Mouse (Mus musculus) G1E-ER4 (cell line): ENCODE measurements around the gene Aspscr1. TPM values are rescaled to one million over a fixed set of nuclear protein-coding genes. Genes with fewer than 3 reads are reported as not detected.

Experiments used
- GATA1 ChIP-seq: IDR thresholded peaks from one replicate; pipeline ENCODE4 v1.8.0; 2012; ENCODE audit warnings: low read length, inconsistent platforms
- polyA plus RNA-seq: library from polyadenylated mRNA; stranded (reverse); fragments of >175 nt; gene quantifications from 2 replicates; pipeline ENCODE4 v1.2.3, GENCODE M21; 2012

The Aspscr1 gene
- polyA plus RNA-seq, 1 experiment = 275 TPM

DNA sequence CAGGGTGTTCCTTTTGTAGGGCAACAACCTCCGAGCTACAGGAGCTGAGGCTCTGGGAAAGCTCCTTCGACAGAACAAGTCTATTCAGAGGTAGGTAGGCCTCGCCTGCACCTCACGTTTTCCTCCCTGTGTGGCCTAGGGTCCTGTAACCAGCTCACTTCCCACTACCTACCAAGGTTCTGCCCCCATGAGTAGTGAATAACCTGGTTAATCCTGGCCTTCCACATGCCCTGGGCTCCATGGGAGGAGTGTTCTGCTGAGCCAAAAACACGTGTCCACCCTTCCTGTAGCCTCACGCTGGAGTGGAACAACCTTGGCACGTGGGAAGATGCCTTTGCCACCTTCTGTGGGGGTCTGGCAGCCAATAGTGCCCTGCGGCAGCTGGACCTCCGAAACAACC is 42.4 kb downstream of the Aspscr1 start:
- TF ChIP-seq GATA1 = no peak

GRCm38 (mm10) chr11:120719242-120719641 is 46.5 kb downstream of the Aspscr1 start:
- no peak for TF ChIP-seq GATA1

DNA sequence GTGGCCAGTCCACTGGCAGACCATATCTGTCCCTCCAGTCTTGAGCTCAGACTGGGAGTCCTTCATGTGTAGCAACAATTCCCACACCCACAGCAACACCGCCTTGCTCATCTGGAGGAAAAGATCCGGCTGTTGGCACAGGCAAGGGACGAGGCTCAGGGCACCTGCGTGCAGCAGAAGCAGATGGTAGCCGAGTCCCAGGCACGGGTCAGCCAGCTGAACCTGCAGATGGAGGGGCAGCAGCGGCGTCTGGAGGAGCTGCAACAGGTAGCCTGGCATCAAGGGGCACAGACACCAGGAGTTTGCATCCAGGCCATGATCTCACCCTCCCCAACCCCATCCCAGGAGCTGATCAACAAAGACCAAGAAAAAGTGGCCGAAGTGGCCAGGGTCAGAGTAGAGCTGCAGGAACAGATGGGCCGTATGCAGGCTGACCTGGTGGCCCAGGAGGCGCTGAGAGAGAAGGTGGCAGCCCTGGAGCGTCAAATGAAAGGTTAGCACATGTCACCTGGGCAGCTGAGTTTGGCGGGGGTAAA is 47.1 kb downstream of the Aspscr1 start:
- no peak for TF ChIP-seq GATA1

DNA sequence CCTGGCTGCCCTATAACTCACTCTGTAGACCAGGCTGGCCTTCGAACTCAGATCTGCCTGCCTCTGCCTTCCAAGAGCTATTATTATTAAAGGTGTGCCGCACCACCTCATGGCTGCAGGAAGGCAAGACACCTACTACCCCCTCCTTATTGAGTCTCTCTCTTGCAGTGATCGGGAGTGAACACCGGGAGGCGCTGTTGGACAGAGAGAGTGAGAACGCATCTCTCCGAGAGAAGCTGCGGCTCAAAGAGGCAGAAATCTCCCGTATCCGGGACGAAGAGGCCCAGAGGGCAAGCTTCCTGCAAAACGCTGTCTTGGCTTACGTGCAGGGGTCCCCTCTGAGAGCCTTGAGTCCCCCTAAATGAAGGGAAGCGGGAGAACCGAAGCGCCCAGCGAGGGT is 47.7 kb downstream of the Aspscr1 start:
- no peak for TF ChIP-seq GATA1

DNA sequence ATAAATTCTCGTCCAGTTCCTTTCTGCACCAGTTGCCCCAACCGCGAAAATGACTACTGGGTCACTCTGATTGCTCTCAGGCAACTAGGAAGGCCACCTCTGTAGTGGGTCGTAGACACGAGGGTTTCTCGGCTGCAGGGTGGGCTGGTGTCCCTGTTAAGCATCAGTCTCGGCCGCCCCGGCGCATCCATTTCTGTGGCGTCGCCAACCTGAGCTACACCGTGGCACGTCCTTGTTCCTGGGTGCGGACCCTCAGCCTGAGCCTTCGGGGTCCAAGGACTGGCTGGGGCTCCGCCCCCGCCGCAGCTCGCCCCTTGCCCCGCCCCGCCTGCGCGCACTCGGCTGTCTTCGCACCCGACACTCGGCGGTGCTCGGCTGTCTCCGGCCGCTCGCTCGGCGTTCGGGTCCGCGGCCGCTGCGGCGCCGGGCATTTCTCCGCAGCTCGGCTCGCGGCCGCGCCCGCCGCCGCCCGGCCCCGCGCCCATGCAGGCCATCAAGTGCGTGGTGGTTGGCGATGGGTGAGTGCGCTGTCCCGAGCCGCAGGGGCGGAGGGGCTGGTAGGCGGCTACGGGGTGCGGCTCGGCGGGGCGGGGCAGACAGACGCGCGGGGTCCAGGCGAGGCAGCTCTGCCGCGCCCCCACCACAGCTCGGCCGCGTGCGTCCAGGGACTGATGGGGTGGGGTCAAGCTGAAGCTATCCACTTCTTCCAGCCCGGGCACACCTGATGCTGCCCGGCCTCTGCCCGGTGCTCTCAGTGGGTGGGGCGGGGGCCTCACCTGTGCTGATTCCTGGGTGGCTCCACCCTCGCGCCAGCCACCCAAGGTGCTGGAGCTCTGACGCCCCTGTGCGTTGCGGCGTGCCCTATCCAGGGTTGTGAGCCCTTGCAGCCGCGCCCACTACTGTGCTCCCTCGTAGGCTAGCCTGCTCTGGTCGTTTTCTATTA is 48.6 kb downstream of the Aspscr1 start, which contains the start of gene Rac3:
Rac3 (plus strand) TSS at position 347 of the 943 bp plus-strand sequence.
- no peak for TF ChIP-seq GATA1

DNA sequence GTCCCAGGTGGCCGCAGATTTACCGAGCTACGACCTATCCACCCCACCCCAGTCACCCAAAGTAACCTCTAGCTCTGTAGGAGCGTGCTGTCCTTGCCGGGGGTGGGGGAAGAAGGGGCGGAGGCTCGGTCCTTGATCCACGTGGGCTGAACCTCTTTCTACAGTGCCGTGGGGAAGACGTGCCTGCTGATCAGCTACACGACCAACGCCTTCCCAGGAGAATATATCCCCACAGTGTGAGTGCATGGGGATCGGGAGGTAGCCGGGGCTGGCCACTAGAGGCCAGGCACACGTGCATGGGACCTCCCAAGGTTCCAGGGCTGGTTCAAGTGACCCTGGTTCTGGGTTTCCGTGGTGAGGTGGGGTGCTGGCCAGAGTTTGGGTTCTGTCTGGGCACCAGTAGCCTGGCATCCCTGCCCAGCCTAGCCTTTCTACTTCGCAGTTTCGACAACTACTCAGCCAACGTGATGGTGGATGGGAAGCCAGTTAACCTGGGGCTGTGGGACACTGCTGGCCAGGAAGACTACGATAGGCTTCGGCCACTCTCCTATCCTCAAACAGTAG is 49.4 kb downstream of the Aspscr1 start:
- TF ChIP-seq GATA1 = no peak

DNA sequence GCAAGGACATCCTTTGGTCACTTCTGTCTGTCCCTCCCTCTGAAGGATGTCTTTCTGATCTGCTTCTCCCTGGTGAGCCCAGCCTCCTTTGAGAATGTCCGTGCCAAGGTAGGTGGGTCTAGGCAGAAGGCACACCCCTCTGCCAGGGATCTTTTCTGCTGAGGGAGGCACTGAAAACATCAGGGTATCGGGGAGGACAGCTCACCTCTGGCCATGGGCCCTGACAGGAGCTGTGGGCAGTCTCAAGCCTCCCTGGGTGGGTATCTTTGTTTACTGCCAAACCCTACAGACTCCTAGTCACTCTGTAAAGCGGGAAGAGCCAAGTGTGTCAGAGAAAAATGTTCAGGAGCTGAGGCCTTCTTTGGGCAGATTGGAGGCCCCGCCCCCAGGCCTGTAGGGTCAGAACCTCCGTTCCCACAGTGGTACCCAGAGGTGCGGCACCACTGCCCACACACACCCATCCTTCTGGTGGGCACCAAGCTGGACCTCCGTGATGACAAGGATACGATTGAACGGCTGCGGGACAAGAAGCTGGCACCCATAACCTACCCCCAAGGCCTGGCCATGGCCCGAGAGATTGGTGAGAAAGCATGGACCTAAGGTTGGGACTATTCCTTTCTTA is 50.1 kb downstream of the Aspscr1 start:
- no peak for TF ChIP-seq GATA1

GRCm38 (mm10) chr11:120723509-120723908 is 50.7 kb downstream of the Aspscr1 start:
- no peak for TF ChIP-seq GATA1

GRCm38 (mm10) chr11:120726243-120727168 is 53.7 kb downstream of the Aspscr1 start:
- TF ChIP-seq GATA1 = no peak

- no peak for TF ChIP-seq GATA1
These were observed 54.4 kb downstream of the Aspscr1 start, which contains the start of gene Dcxr for GRCm38 (mm10) chr11:120727169-120727527. Gene Dcxr, minus strand, starts transcription at chr11:120727281.

DNA sequence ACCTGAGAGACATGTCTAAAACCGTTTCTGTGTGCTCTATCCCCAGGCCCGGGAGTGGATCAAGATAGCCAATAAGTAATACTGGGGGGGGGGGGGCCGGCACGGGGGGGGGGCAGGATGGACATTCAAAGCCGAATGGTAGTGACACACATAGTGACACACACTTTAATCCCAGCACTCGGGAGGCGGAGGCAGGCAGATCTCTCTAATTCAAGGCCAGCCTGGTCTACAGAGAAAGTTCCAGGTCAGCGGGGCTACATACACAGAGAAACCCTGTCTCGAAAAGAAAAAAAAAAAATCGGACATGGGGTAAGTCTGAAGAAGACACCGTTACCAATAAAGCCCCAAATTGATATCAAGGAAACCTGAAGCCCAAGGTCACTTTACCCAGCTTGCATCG is 54.8 kb downstream of the Aspscr1 start:
- TF ChIP-seq GATA1 = no peak

DNA sequence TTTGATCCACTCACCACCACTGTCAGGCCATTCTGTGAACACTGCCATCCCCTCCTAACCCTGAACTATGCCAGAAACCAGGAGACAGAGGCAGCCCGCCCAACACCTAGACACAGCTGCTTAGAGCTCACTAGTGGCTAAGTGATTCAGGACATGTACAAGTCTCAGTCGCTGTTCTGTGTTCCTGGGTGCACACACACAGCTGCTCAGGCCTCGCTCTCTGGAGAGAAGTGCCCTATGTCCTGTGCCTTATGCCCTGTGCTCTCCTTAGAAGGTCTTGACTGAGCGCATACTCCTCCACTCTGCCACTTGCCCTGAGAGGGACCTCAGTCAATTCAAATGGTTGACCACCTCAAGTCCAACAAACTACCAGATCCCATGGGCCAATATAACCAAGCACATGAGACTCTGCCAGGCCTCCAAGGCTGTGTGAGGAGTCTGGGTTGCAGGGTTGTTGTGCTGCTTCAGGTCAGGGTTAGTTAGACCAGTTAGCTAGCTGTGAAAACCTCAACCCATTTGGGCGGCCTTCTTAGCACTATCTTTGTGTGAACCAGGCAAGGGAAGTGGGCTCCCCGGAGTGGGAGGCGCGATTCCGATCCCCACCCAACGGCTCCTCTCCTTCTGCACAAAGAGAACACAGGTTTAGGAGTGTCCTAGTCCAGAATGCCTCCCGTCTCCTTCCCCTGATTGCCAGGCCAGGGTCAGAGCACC is 55.9 kb downstream of the Aspscr1 start:
- no peak for TF ChIP-seq GATA1

DNA sequence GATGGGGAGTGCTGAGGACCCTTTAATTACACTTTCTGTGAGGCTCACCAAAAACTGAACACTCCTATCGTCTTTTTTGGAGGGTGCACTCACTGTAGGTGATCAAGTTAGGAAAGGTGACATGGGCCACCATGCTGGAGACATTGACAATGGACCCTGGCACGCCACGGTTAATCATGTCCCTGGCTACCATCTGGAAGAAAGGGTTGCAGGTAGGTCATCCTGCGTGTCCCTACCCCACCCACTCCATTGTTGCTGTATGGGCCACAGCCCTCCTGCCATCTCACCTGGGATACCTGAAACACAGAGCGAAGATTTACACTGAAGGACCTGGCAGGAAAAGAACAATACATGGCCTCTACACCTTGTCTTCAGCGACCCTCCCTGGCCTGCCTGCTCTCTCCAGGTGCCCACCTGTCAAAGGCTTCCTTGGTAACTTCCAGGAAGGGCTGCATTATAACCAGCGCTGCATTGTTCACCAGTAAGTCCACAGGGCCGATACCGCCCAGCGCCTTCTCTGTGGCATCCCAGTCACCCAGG is 57.6 kb downstream of the Aspscr1 start:
- TF ChIP-seq GATA1 = no peak

- no peak for TF ChIP-seq GATA1
These were observed 58.6 kb downstream of the Aspscr1 start for GRCm38 (mm10) chr11:120731395-120731794.
